Mouse (Mus musculus): ENCODE results near the gene Aqp8.
A peak's percentile ranks its signal among the peaks of the same experiment; 100 is the strongest.

DNA sequence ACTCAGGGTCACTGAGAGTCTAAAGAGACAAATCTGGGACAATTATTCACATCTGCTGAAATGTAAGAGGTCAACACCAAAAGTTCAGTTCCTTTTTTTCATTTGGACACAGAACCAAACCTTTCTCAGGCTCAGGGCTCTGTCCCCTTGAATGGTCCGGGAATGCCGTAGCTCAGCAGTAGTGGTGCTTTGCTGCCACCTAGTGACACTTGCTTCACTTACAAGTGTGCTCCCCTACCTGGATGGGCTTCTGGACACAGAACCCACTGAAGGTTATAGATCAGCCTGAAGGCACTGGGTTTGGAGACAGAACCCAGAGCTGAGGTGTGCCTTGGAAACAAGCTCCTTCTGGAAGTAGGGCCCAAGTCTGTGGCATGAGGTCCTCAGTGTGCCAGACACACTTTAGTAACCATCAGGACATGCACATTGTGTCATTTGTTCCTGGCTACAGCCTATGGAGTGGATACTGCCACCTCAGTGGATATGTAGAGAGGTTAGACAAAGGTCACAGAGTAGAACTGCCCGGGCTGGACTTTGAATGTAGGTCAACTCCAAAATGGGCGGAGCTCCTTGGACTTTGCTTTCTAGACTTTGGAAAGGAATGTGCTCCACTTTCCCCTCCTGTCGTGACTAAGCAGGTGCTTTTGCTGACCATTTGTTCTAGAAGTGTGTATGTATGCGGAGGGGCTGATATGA lies 3.7 kb downstream of the Aqp8 start:
- no peak for TF ChIP-seq POLR2A (IDR thresholded peaks at IDR 0.05; ENCODE audit: borderline replicate concordance, low read depth, low read length)
- peak; percentile 94 for TF ChIP-seq CTCF (IDR thresholded peaks at IDR 0.05; ENCODE audit: low read depth, low read length)

Measured in bone marrow macrophage, adult 2 months (primary cell).